Mouse (Mus musculus) midbrain, embryonic 11.5 days (tissue): ENCODE results near the gene Chchd4. TPM values are rescaled to one million over a fixed set of nuclear protein-coding genes. Genes with fewer than 3 reads are reported as not detected.

ENCODE experiments used
- ATAC-seq: fragments of 200-750 bp; cut with Nextera tagmentation; 2 replicates; pipeline ENCODE4 v1.8.0; 2017; ENCODE audit warnings: moderate TSS enrichment, moderate library complexity; ENCODE audit not compliant: low FRiP score
- DNase-seq: peaks from one replicate; pipeline ENCODE4 v3.0.0; 2015; ENCODE audit warnings: low spot score; ENCODE audit errors: missing footprints
- H3K27ac ChIP-seq: fragments of 300-500 bp; sonication (generic); 2 replicates; pipeline ENCODE4 v1.5.1; 2014; ENCODE audit warnings: low read depth, low read length
- H3K27me3 ChIP-seq: fragments of 300-500 bp; sonication (generic); 2 replicates; pipeline ENCODE4 v1.6.1; 2014; ENCODE audit warnings: mild to moderate bottlenecking, low read length, moderate library complexity, mixed read lengths; ENCODE audit not compliant: control insufficient read depth, insufficient read depth
- H3K36me3 ChIP-seq: fragments of 300-500 bp; sonication (generic); 2 replicates; pipeline ENCODE4 v1.6.1; 2014; ENCODE audit warnings: mild to moderate bottlenecking, low read length, moderate library complexity, mixed read lengths; ENCODE audit not compliant: control insufficient read depth, insufficient read depth
- H3K4me1 ChIP-seq: fragments of 300-500 bp; sonication (generic); 2 replicates; pipeline ENCODE4 v1.6.1; 2014; ENCODE audit warnings: low read length; ENCODE audit not compliant: control insufficient read depth, insufficient read depth
- H3K4me2 ChIP-seq: fragments of 300-500 bp; sonication (generic); 2 replicates; pipeline ENCODE4 v1.6.1; 2014; ENCODE audit warnings: mild to moderate bottlenecking, moderate library complexity
- H3K4me3 ChIP-seq: fragments of 300-500 bp; sonication (generic); 2 replicates; pipeline ENCODE4 v1.5.1; 2014; ENCODE audit warnings: low read depth, low read length
- H3K9ac ChIP-seq: fragments of 300-500 bp; sonication (generic); 2 replicates; pipeline ENCODE4 v1.6.1; 2014; ENCODE audit warnings: low read length
- H3K9me3 ChIP-seq: fragments of 300-500 bp; sonication (generic); 2 replicates; pipeline ENCODE4 v1.6.1; 2016; ENCODE audit warnings: low read length; ENCODE audit not compliant: control insufficient read depth
- WGBS: fragments of 180-500 bp; shearing (Covaris S2); extraction: QIAGEN DNeasy Blood & Tissue Kit; methylation state at CpG from one replicate; pipeline ENCODE4 v1.1.7; 2014; 5-methylcytosine and 5-hydroxymethylcytosine counted together
- polyA plus RNA-seq: library from polyadenylated mRNA; unstranded; fragments of >200 nt; fragmentation: Nextera tagmentation; extraction: Ambion mirVana; gene quantifications from 2 replicates; pipeline ENCODE4 v1.2.1, GENCODE M21; 2014

The Chchd4 gene
- polyA plus RNA-seq, 1 experiment from 2014 or later, result 25.3 TPM

DNA sequence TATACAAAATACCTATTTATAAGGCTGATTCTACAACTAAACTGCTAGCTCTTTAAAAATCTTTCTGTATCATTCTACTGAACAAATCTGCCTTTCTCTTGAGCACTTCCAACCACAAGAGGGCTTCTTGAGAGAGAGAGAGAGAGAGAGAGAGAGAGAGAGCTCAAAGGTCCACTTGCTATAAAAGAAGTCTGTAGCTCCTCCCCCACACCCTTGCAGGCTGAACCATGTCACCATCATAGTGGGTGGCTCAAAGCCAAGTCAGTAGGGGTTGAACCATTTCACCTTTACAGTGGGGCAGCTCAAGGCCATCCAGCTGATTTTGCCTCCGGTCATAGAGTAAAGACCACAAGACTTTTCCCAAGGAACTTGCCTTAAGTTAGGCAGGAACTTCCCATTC, 13.9 kb downstream of the Chchd4 start:
- 94% methylated on average over 1 of the region's 1 CpGs for WGBS
- no peak for DNase-seq
- no peaks in the 10 kb centered on the region for H3K4me1 ChIP-seq
- H3K9ac ChIP-seq, result no peak overlapping the region
- no peak for ATAC-seq
- no peaks in the 10 kb centered on the region for H3K9me3 ChIP-seq
- H3K4me3 ChIP-seq, result no peak overlapping the region
- no peaks in the 10 kb centered on the region for H3K27me3 ChIP-seq
- H3K27ac ChIP-seq, result no peak overlapping the region
- H3K4me2 ChIP-seq, result no peak overlapping the region
- H3K36me3 ChIP-seq, result no peaks in the 10 kb centered on the region

DNA sequence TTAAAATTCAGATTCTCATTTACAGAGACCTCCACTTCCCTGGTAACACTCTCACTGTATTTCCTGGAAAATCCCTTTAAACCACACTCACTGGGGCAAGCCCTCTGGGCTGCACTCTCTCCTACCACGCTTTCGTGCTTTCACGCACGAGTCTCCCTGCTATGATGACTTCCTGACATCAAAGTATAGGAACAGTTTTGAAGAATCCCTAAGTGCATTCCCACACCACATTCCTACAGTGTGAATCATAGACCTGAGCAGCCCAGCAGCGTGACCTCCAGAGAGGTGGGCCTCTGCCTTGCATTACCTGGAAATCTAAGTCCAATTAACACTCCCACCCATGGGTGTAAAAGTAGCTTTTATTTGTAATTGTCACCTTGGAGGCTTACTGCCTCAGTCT, 18.8 kb downstream of the Chchd4 start:
- Histone ChIP-seq H3K9ac (no peak overlapping the region), H3K4me3 (no peak overlapping the region), H3K27me3 (no peaks in the 10 kb centered on the region), H3K36me3 (no peaks in the 10 kb centered on the region), H3K9me3 (no peaks in the 10 kb centered on the region), H3K27ac (no peak overlapping the region), H3K4me2 (no peak overlapping the region), H3K4me1 (no peaks in the 10 kb centered on the region)
- DNase-seq, result no peak
- no peak for ATAC-seq
- WGBS, result 74% methylated on average over 5 of the region's 5 CpGs

DNA sequence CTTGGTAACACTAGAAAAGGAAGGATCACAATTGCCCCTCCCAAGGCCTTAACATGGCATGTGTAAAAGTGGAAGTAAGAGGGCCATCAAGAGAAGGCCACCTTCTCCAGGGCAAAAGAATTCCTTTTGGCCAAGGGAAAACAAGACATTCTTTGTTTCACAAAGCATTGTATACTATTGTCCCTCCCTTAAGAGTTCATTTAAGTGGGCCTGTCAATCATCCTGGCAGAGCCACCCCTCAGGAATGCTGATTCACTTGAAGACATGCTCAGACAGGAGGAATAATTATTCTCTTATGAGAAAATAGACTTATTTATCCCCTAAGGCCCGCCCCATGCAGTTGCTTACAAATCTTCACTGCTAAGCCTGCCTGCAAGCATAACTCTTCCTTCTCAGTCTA, 21.3 kb downstream of the Chchd4 start:
- 48% methylated on average over 1 of the region's 1 CpGs for WGBS
- ATAC-seq (no peak), DNase-seq (no peak)
- H3K4me3 ChIP-seq, result no peak overlapping the region
- no peaks in the 10 kb centered on the region for H3K9me3 ChIP-seq
- no peaks in the 10 kb centered on the region for H3K36me3 ChIP-seq
- no peaks in the 10 kb centered on the region for H3K27me3 ChIP-seq
- no peak overlapping the region for H3K27ac ChIP-seq
- H3K9ac ChIP-seq, result no peak overlapping the region
- H3K4me2 ChIP-seq, result no peak overlapping the region
- no peaks in the 10 kb centered on the region for H3K4me1 ChIP-seq

DNA sequence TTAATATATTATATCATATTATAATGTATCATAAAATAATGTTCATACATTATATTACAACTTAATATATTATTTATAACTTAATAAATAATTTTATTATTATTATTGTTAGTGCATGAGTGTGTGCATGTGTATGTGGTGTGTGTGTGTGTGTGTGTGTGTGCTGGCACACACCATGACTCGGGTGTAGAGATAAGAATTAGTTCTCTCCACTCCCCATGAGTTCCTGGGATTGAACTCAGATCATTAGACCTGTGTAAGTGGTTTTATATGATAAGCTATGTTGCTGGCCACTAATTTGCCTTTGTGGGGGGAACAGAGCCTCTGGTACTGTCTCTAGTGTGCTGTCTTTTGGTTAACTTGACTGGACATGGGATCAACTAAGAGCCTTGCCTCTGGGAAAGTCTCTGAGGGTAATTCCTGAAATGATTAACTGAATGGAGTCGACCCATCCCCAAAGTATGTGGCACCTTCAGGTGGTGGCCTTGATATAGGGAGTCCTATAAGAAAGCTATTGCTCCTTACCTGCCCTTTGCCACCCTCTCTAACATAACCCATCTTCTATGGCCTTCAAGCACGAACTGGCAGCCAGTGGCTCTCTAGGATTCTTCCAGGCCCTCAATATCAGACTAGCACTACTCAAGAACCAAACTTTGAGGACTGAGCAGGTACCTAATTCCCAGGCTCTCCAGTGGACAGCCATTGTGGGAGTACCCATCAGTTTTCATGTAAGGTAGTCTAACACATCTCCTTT, 23.7 kb downstream of the Chchd4 start:
- DNase-seq, result no peak
- no peak overlapping the region for H3K4me2 ChIP-seq
- H3K4me1 ChIP-seq, result no peaks in the 10 kb centered on the region
- H3K27ac ChIP-seq, result no peak overlapping the region
- H3K36me3 ChIP-seq, result no peaks in the 10 kb centered on the region
- ATAC-seq, result no peak
- no peaks in the 10 kb centered on the region for H3K9me3 ChIP-seq
- H3K4me3 ChIP-seq, result no peak overlapping the region
- no peaks in the 10 kb centered on the region for H3K27me3 ChIP-seq
- WGBS, result 69% methylated on average over 3 of the region's 3 CpGs
- no peak overlapping the region for H3K9ac ChIP-seq

DNA sequence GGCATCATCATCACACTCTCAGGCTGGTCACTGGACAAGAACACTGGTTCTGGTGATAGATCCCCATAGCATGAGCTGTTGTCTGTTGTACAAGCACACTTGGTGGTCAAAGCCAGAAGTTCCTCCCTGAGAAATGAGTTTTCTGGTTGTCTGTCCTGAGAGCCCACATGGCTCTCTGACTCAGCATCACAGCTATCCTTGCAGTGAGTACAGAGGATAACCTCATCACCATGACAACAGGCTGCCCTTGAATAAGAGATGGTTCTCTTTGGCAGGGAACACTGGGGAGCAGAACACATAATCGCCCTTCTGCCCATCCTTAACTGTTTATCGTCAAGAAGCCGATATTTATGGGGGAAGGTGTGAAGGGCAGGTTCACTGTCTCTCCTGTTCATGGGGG, 28.0 kb downstream of the Chchd4 start:
- H3K27ac ChIP-seq, result no peak overlapping the region
- DNase-seq (no peak), ATAC-seq (no peak)
- H3K4me1 ChIP-seq, result peaks cover 4% of the 10 kb centered on the region
- no peak overlapping the region for H3K4me2 ChIP-seq
- no peaks in the 10 kb centered on the region for H3K27me3 ChIP-seq
- WGBS, result 82% methylated on average over 3 of the region's 3 CpGs
- H3K36me3 ChIP-seq, result no peaks in the 10 kb centered on the region
- no peaks in the 10 kb centered on the region for H3K9me3 ChIP-seq
- no peak overlapping the region for H3K9ac ChIP-seq
- no peak overlapping the region for H3K4me3 ChIP-seq

- Histone ChIP-seq H3K27me3 (no peaks in the 10 kb centered on the region), H3K9me3 (no peaks in the 10 kb centered on the region), H3K27ac (no peak overlapping the region; the same call in 1 of the 2 replicates), H3K4me1 (peaks cover 4% of the 10 kb centered on the region), H3K4me3 (peak overlapping the region; percentile 66), H3K36me3 (no peaks in the 10 kb centered on the region), H3K9ac (peak overlapping the region; percentile 83), H3K4me2 (peak overlapping the region; percentile 93)
- WGBS, result 8% methylated on average over 19 of the region's 19 CpGs
- ATAC-seq, result peak; percentile 67
- no peak for DNase-seq
Observed at GRCm38 (mm10) chr6:91441145-91441662, 32.1 kb downstream of the Chchd4 start.

DNA sequence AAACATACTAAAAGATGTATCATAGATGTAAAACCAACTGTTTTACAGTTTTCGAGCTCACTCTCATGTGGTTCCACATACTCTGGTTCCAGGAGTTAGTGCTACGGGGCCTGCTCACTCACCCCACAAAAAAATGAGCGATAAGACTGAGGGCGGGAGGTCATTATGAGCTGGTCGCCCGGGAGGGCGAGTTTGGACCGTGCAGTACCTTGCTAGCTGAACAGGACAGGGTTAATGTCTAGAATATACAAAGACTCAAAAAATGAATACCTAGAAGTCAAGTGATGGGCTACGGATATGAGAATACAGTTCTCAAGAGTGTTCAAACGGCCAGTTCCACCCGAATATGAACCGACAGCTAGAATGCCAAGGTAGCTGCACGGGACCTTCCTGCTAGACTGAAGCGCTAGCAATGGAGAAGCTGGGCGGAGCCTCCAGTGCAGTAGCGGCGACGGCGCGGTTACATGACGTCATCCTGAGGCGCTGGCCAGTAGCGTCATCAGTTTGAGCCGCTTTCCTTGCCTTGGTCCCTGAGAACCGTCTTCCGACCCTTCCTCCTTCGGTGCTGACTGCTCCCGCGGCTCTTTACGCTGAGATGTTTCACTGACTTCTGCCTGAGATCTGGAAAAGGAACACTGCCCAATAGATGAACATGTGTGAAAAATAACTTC, 32.7 kb downstream of the Chchd4 start:
- 3% methylated on average over 30 of the region's 30 CpGs for WGBS
- H3K27me3 ChIP-seq, result no peaks in the 10 kb centered on the region
- ATAC-seq, result peak; percentile 96
- no peaks in the 10 kb centered on the region for H3K36me3 ChIP-seq
- H3K4me1 ChIP-seq, result peaks cover 4% of the 10 kb centered on the region
- H3K4me2 ChIP-seq, result peak overlapping the region; percentile 93
- peak; percentile 100 for DNase-seq
- no peaks in the 10 kb centered on the region for H3K9me3 ChIP-seq
- peak overlapping the region; percentile 66 for H3K4me3 ChIP-seq
- H3K27ac ChIP-seq, result peak overlapping the region; percentile 10; the same call in 1 of the 2 replicates
- H3K9ac ChIP-seq, result peak overlapping the region; percentile 83

DNA sequence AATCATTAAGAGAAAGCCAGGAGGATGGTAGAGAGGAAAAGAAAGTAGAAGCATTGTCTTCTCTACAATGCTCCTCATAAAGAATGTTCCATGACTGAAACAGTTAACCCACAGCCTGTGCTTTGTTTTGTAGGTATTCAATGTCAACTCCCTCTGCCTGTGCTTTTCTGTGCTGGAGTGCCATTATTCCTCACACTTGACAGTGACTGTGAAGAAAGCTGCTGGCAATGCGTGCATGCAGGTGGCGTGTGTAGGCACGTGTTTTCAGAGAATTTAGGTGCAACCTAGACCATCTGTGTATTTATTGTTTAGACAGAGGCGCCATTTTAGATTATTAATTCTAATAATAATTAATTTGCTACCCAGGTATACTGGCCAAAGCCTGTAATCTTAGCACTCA, 49.2 kb downstream of the Chchd4 start:
- H3K36me3 ChIP-seq, result no peaks in the 10 kb centered on the region
- 67% methylated on average over 4 of the region's 4 CpGs for WGBS
- ATAC-seq, result no peak
- no peaks in the 10 kb centered on the region for H3K4me1 ChIP-seq
- no peak for DNase-seq
- no peak overlapping the region for H3K4me3 ChIP-seq
- H3K27me3 ChIP-seq, result no peaks in the 10 kb centered on the region
- H3K9ac ChIP-seq, result no peak overlapping the region
- H3K27ac ChIP-seq, result no peak overlapping the region
- H3K9me3 ChIP-seq, result no peaks in the 10 kb centered on the region
- no peak overlapping the region for H3K4me2 ChIP-seq

GRCm38 (mm10) chr6:91421629-91422028, 51.7 kb downstream of the Chchd4 start:
- no peaks in the 10 kb centered on the region for H3K27me3 ChIP-seq
- H3K27ac ChIP-seq, result no peak overlapping the region
- no peaks in the 10 kb centered on the region for H3K4me1 ChIP-seq
- WGBS, result 76% methylated on average over 4 of the region's 4 CpGs
- DNase-seq, result no peak
- no peaks in the 10 kb centered on the region for H3K9me3 ChIP-seq
- no peak overlapping the region for H3K4me2 ChIP-seq
- no peaks in the 10 kb centered on the region for H3K36me3 ChIP-seq
- no peak overlapping the region for H3K9ac ChIP-seq
- H3K4me3 ChIP-seq, result no peak overlapping the region
- no peak for ATAC-seq
